Mouse (Mus musculus) ES-CJ7 (cell line): Measurements from ENCODE around the gene Sema3e.

Experiments used
- DNase-seq: peaks from one replicate; pipeline ENCODE4 v3.0.0; 2011; ENCODE audit warnings: low read depth, low spot score

Gene Sema3e

GRCm38 (mm10) chr5:14073152-14073551, 48.1 kb downstream of the Sema3e start:
- DNase-seq = peak; percentile 61

- no peak for DNase-seq
Observed at GRCm38 (mm10) chr5:14088100-14088499, 63.0 kb downstream of the Sema3e start.

GRCm38 (mm10) chr5:14089875-14090608, 65.0 kb downstream of the Sema3e start:
- DNase-seq = no peak

- DNase-seq = no peak
Observed at GRCm38 (mm10) chr5:14090609-14090969, 65.5 kb downstream of the Sema3e start.

GRCm38 (mm10) chr5:14092262-14092776, 67.2 kb downstream of the Sema3e start:
- no peak for DNase-seq

GRCm38 (mm10) chr5:14096196-14096595, 71.1 kb downstream of the Sema3e start:
- no peak for DNase-seq

GRCm38 (mm10) chr5:14098677-14099076, 73.6 kb downstream of the Sema3e start:
- no peak for DNase-seq

- no peak for DNase-seq
Observed at GRCm38 (mm10) chr5:14107365-14107764, 82.3 kb downstream of the Sema3e start.

- DNase-seq = no peak
Observed at GRCm38 (mm10) chr5:14109001-14109400, 83.9 kb downstream of the Sema3e start.

- DNase-seq = no peak
Observed at GRCm38 (mm10) chr5:14111401-14111800, 86.3 kb downstream of the Sema3e start.

- no peak for DNase-seq
Observed at GRCm38 (mm10) chr5:14121902-14122301, 96.8 kb downstream of the Sema3e start.

GRCm38 (mm10) chr5:14126591-14126990, 101.5 kb downstream of the Sema3e start:
- DNase-seq = no peak

- no peak for DNase-seq
Observed at GRCm38 (mm10) chr5:14135929-14136328, 110.9 kb downstream of the Sema3e start.

GRCm38 (mm10) chr5:14138725-14139124, 113.6 kb downstream of the Sema3e start:
- no peak for DNase-seq

- no peak for DNase-seq
Observed at GRCm38 (mm10) chr5:14162579-14162978, 137.5 kb downstream of the Sema3e start.

GRCm38 (mm10) chr5:14163280-14163679, 138.2 kb downstream of the Sema3e start:
- DNase-seq = no peak

GRCm38 (mm10) chr5:14167776-14168175, 142.7 kb downstream of the Sema3e start:
- peak; percentile 14 for DNase-seq

GRCm38 (mm10) chr5:14173355-14174183, 148.5 kb downstream of the Sema3e start:
- no peak for DNase-seq

- DNase-seq = peak; percentile 43
Observed at GRCm38 (mm10) chr5:14180571-14180970, 155.5 kb downstream of the Sema3e start.

GRCm38 (mm10) chr5:14182156-14182555, 157.1 kb downstream of the Sema3e start:
- no peak for DNase-seq

- DNase-seq = no peak
Observed at GRCm38 (mm10) chr5:14195172-14195819, 170.2 kb downstream of the Sema3e start.
